9 mouse cellular contexts compared by ENCODE assay signal in the genomic region with DNA sequence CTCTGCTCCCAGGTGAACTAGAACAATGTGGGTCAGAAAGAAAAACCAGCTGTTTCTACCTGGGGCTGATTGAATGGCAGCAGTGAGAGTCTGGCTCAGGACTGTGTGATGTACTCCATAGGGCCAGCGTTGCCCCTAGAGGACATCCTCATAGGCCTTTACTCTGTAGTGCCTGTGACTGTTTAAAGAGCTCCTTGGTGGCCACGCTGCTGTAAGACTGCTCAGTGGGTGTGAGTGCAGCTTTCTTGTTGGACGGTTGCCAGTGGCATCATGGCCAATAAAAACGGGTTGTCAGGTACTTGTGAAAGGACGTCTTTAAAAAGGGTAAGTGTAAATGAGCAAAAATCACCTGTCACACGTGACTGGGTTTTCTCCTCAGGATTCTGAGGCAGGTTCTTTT.
DNase-seq lines count a peak whose midpoint lies in the region; ATAC-seq and TF ChIP-seq lines count a peak whose summit lies in the region.
"Had no signal": no experiment of that assay in that cellular context is flagged by ENCODE, and none has a peak within 500 bp of the region (broad histone marks: within the 10 kb centered on the region; RNA-seq: fewer than 3 reads in every experiment).

No protein-coding gene starts in this region.

- no peaks in the 10 kb centered on the region for H3K4me1 ChIP-seq in hindbrain, postnatal 0 days (ENCODE audit: insufficient read depth, low read length)
- no peaks in the 10 kb centered on the region for H3K4me1 ChIP-seq in hindbrain, embryonic 10.5 days (replicated peaks)
- peaks cover 5% of the 10 kb centered on the region for H3K4me1 ChIP-seq in bone marrow, adult 2 months (ENCODE audit: control insufficient read depth, insufficient read depth, low read length)
- peaks cover 4% of the 10 kb centered on the region; the same call in 1 of the 2 replicates for H3K4me1 ChIP-seq in lung, postnatal 0 days (ENCODE audit: insufficient read depth, low read depth, low read length)
- H3K4me1 ChIP-seq in heart, adult 2 months (ENCODE audit: control insufficient read depth, insufficient read depth, low read length), result no peaks in the 10 kb centered on the region

- DNase-seq in hindbrain, postnatal 0 days (ENCODE audit: low spot score), result peak; percentile 34
- DNase-seq in hindbrain, embryonic 10.5 days (ENCODE audit: low spot score), result no peak
- peak; percentile 43 for DNase-seq in forelimb bud, embryonic 11.5 days (ENCODE audit: low read depth, low spot score)
- no peak for DNase-seq in lung, postnatal 0 days (ENCODE audit: low spot score)
- DNase-seq in heart, adult 2 months, result no peak

- H3K27me3 ChIP-seq in hindbrain, postnatal 0 days (ENCODE audit: insufficient read depth, low read length), result no peaks in the 10 kb centered on the region
- no peaks in the 10 kb centered on the region for H3K27me3 ChIP-seq in hindbrain, embryonic 10.5 days (ENCODE audit: insufficient read depth, poor library complexity, severe bottlenecking)
- no peaks in the 10 kb centered on the region for H3K27me3 ChIP-seq in lung, postnatal 0 days (replicated peaks; ENCODE audit: insufficient read depth, low read length)
- H3K27me3 ChIP-seq in heart, adult 2 months (ENCODE audit: control insufficient read depth, insufficient read depth, low read length), result no peaks in the 10 kb centered on the region

- H3K4me2 ChIP-seq in hindbrain, postnatal 0 days (ENCODE audit: low read depth, low read length), result no peak overlapping the region
- H3K4me2 ChIP-seq in lung, postnatal 0 days (replicated peaks; ENCODE audit: low read depth, low read length), result no peak overlapping the region

- TF ChIP-seq POLR2A in bone marrow, adult 2 months (IDR thresholded peaks at IDR 0.05; ENCODE audit: borderline replicate concordance, control insufficient read depth, low read depth, low read length), result no peak
- no peak for TF ChIP-seq POLR2A in heart, adult 2 months (IDR thresholded peaks at IDR 0.05; ENCODE audit: insufficient read depth, low read depth, low read length)

- H3K9ac ChIP-seq in hindbrain, postnatal 0 days (replicated peaks; ENCODE audit: low read length), result no peak overlapping the region
- no peak overlapping the region for H3K9ac ChIP-seq in lung, postnatal 0 days (replicated peaks; ENCODE audit: low read depth)
- no peak overlapping the region for H3K9ac ChIP-seq in heart, adult 2 months (ENCODE audit: low read depth, low read length)

- TF ChIP-seq EP300 in lung, postnatal 0 days (IDR thresholded peaks at IDR 0.05), result no peak
- TF ChIP-seq EP300 in heart, adult 2 months (IDR thresholded peaks at IDR 0.05; ENCODE audit: insufficient read depth, low read depth, low read length), result no peak

- no peak overlapping the region for H3K27ac ChIP-seq in hindbrain, postnatal 0 days
- no peak overlapping the region for H3K27ac ChIP-seq in hindbrain, embryonic 10.5 days
- H3K27ac ChIP-seq in bone marrow, adult 2 months (ENCODE audit: control insufficient read depth, insufficient read depth, low read depth, low read length, poor library complexity), result peak overlapping the region; percentile 42; the same call in 1 of the 2 replicates
- H3K27ac ChIP-seq in lung, postnatal 0 days (ENCODE audit: low read length), result no peak overlapping the region
- H3K27ac ChIP-seq in heart, adult 2 months, result no peak overlapping the region

- H3K4me3 ChIP-seq in hindbrain, postnatal 0 days (ENCODE audit: low read length), result no peak overlapping the region
- H3K4me3 ChIP-seq in hindbrain, embryonic 10.5 days, result no peak overlapping the region
- no peak overlapping the region for H3K4me3 ChIP-seq in bone marrow, adult 2 months (replicated peaks; ENCODE audit: control insufficient read depth, low read depth, low read length)
- H3K4me3 ChIP-seq in lung, postnatal 0 days (ENCODE audit: low read depth, low read length), result no peak overlapping the region
- H3K4me3 ChIP-seq in heart, adult 2 months, result no peak overlapping the region
- H3K4me3 ChIP-seq: erythroblast, embryonic 14.5 days had no signal

- no peaks in the 10 kb centered on the region for H3K9me3 ChIP-seq in hindbrain, postnatal 0 days (ENCODE audit: low read length)
- no peaks in the 10 kb centered on the region for H3K9me3 ChIP-seq in hindbrain, embryonic 10.5 days
- no peaks in the 10 kb centered on the region for H3K9me3 ChIP-seq in lung, postnatal 0 days (ENCODE audit: low read length)

- WGBS in hindbrain, postnatal 0 days, result 36% methylated on average over 6 of the region's 6 CpGs
- WGBS in hindbrain, embryonic 10.5 days, result 78% methylated on average over 6 of the region's 6 CpGs
- 44% methylated on average over 6 of the region's 6 CpGs for WGBS in bone marrow, adult 2 months
- 33% methylated on average over 6 of the region's 6 CpGs for WGBS in lung, postnatal 0 days
- WGBS in heart, adult 2 months, result 53% methylated on average over 6 of the region's 6 CpGs

- no peaks in the 10 kb centered on the region for H3K79me2 ChIP-seq in heart, adult 2 months (replicated peaks; ENCODE audit: control insufficient read depth, insufficient read depth, low read length)

- ATAC-seq in hindbrain, postnatal 0 days, result peak; percentile 78; the same call in 1 of the 2 replicates
- peak; percentile 60; the same call in 1 of the 2 replicates for ATAC-seq in lung, postnatal 0 days
- ATAC-seq in erythroid progenitor cell, adult 5-6 weeks (replicated peaks; ENCODE audit: low FRiP score, poor library complexity, severe bottlenecking), result no peak
- ATAC-seq in inflammation-experienced regulatory T-cells, adult 6 months, result no peak

- TF ChIP-seq CTCF in hindbrain, postnatal 0 days (IDR thresholded peaks at IDR 0.05; ENCODE audit: low read depth), result no peak
- no peak for TF ChIP-seq CTCF in bone marrow, adult 2 months (IDR thresholded peaks at IDR 0.05; ENCODE audit: control insufficient read depth, insufficient read depth, low read length)
- peak; percentile 14; the same call in 1 of the 2 replicates for TF ChIP-seq CTCF in lung, postnatal 0 days (IDR thresholded peaks at IDR 0.05)
- no peak for TF ChIP-seq CTCF in heart, adult 2 months (IDR thresholded peaks at IDR 0.05)

- H3K36me3 ChIP-seq in hindbrain, postnatal 0 days (ENCODE audit: insufficient read depth, low read length), result no peaks in the 10 kb centered on the region
- no peaks in the 10 kb centered on the region for H3K36me3 ChIP-seq in hindbrain, embryonic 10.5 days
- H3K36me3 ChIP-seq in lung, postnatal 0 days (ENCODE audit: insufficient read depth, low read length), result no peaks in the 10 kb centered on the region
- no peaks in the 10 kb centered on the region for H3K36me3 ChIP-seq in heart, adult 2 months (ENCODE audit: control insufficient read depth, insufficient read depth, low read length)

- intact Hi-C loops in heart, adult 2 months (cut with DNase I), result no loop called here

Comparison
In these comparisons a context has a peak if more than half of its experiments do, and no peak if none do; other contexts are left out.
1. DNase-seq: peak in hindbrain, postnatal 0 days (single experiment) and forelimb bud, embryonic 11.5 days (single experiment); none in hindbrain, embryonic 10.5 days (single experiment), lung, postnatal 0 days (single experiment) and heart, adult 2 months (0 of 2).
2. ATAC-seq: peak in hindbrain, postnatal 0 days (single experiment) and lung, postnatal 0 days (single experiment); none in erythroid progenitor cell, adult 5-6 weeks (single experiment) and inflammation-experienced regulatory T-cells, adult 6 months (single experiment).